Mouse (Mus musculus): ENCODE measurements at regions not wholly inside any gene's neighbourhood (a gene's known extent, or its start where the extent isn't known, plus 50 kb on each side); places are given as distances from the start of the nearest gene placed in this dataset.

DNA sequence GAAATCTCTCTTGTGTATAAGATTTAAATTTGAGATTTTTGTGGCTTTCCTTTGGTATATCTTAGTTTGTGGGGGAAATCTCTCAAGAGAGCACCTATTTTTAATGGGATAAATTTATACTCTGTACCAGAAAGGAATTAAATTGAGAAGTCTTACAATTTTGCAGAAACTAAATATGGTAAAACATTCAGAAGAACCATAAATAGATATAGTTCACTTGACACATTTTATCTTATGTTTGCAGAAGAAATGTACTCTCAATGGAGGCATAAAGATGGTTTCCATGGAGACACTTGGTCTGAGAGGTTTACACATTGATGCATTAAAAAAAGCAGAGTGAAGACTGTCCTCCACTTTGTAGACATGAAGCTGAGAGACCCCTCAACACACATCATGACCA lies 86.9 kb downstream of the Ndufa10 start:
- no peak overlapping the region for H3K4me3 ChIP-seq
- no peak overlapping the region for H3K4me2 ChIP-seq (replicated peaks)
- H3K9me3 ChIP-seq: no peaks in the 10 kb centered on the region
- no peaks in the 10 kb centered on the region for H3K27me3 ChIP-seq
- no peak overlapping the region for H3K27ac ChIP-seq
- H3K4me1 ChIP-seq: no peaks in the 10 kb centered on the region
- H3K36me3 ChIP-seq: no peaks in the 10 kb centered on the region
- no peak overlapping the region for H3K9ac ChIP-seq
- no peak for ATAC-seq (ENCODE audit: insufficient number of reproducible peaks, insufficient read depth, low FRiP score, low TSS enrichment)

DNA sequence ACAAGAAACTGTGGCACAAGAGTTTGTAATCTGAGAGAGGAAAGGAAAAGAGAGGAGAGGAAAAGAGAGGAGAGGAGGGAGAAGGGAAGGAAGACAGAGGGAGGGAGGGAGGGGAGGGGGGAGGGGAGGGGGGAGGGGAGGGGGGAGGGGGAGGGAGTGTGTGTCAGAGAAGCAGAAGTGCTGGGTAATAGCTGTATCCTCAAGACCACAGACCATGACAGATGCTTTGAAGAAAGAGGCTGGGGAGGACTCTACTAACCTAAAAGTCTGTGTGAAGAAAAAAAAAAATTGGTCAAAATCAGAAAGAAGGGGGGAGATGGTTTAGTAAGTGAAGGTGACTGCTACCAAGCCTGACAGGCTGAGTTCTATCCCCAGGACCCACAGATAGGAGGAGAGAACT lies 88.7 kb downstream of the Ndufa10 start:
- Histone ChIP-seq H3K27me3 (no peaks in the 10 kb centered on the region), H3K9me3 (no peaks in the 10 kb centered on the region), H3K9ac (no peak overlapping the region), H3K36me3 (no peaks in the 10 kb centered on the region), H3K4me1 (0 out of 2 replicates have a peak, but pooled peaks cover 6% of the 10 kb centered on the region), H3K4me2 (replicated peaks) (no peak overlapping the region), H3K27ac (no peak overlapping the region), H3K4me3 (no peak overlapping the region)
- ATAC-seq (ENCODE audit: insufficient number of reproducible peaks, insufficient read depth, low FRiP score, low TSS enrichment): no peak

GRCm38 (mm10) chr1:92383749-92384148 lies 89.9 kb downstream of the Ndufa10 start:
- WGBS: 50% methylated on average over 4 of the region's 4 CpGs
- ATAC-seq (ENCODE audit: insufficient number of reproducible peaks, insufficient read depth, low FRiP score, low TSS enrichment): no peak
- Histone ChIP-seq H3K4me1 (peaks cover 16% of the 10 kb centered on the region; the same call in 1 of the 2 replicates), H3K9me3 (no peaks in the 10 kb centered on the region), H3K27me3 (no peaks in the 10 kb centered on the region), H3K9ac (no peak overlapping the region), H3K27ac (peak overlapping the region; percentile 8; the same call in 1 of the 2 replicates), H3K4me3 (no peak overlapping the region), H3K36me3 (no peaks in the 10 kb centered on the region), H3K4me2 (replicated peaks) (no peak overlapping the region)

DNA sequence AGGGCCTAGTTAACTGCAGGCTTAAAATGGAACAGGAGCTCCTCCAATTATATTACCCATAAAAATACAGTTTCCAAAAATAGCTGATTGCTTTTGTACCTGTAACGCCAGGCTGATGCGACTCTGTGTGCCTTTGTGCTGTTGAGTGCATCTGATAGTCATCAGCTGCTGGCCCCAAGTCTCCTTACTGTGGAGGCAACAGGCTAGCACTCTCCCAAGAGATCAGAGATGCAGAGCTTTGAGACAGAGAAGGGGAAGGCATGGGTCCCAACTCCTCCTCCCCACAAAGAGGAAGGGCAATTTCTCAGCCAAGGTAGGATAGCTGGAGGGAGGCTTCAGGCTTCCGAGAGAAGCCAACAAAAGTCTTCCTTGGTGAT lies 94.2 kb downstream of the Ndufa10 start:
- Histone ChIP-seq H3K27me3 (no peaks in the 10 kb centered on the region), H3K4me2 (replicated peaks) (no peak overlapping the region; the same call in 1 of the 2 replicates), H3K9me3 (no peaks in the 10 kb centered on the region), H3K27ac (peak overlapping the region; percentile 84), H3K4me3 (no peak overlapping the region), H3K9ac (no peak overlapping the region), H3K36me3 (no peaks in the 10 kb centered on the region), H3K4me1 (peaks cover 32% of the 10 kb centered on the region; the same call in 1 of the 2 replicates)
- 32% methylated on average over 3 of the region's 3 CpGs for WGBS
- no peak for ATAC-seq (ENCODE audit: insufficient number of reproducible peaks, insufficient read depth, low FRiP score, low TSS enrichment)

DNA sequence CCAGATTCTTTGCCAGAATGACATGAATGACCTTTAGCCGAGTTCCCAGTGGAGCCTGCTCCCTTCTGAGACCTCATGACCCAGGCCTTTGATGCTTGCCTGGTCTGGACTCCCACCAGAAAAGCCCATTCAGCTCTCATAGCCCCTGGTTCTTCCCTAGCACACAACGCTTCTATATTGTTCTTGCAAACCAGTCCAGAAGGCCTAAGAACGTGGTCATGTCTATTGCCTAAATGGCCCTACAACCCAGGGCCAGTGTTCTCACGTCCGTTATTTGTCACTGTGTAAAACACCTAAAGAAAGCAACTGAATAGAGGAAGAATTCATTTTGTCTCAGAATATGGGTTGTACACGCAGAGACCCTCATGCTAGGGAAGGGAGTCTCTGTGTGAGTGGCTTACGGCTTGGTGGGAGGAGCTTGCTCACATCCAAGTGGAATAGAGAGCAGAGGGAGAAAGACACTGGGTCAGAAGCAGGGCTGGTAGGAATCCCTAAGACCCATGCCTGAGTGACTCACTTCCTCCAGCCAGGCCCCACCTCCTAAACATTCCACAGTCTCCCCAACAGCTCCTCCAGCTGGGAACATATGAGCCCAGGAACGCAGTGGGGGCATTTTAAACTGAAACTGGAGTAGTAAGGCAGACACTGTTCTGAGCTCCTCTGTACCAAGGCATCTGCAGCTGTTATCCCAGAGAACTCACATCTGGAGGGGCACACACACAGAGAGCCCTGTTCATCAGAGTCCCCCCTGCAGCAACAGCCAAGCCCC lies 94.7 kb downstream of the Ndufa10 start:
- H3K27me3 ChIP-seq: no peaks in the 10 kb centered on the region
- no peaks in the 10 kb centered on the region for H3K9me3 ChIP-seq
- peak; percentile 84 for ATAC-seq (ENCODE audit: insufficient number of reproducible peaks, insufficient read depth, low FRiP score, low TSS enrichment)
- H3K4me2 ChIP-seq (replicated peaks): no peak overlapping the region; the same call in 1 of the 2 replicates
- H3K9ac ChIP-seq: no peak overlapping the region
- H3K4me1 ChIP-seq: peaks cover 32% of the 10 kb centered on the region; the same call in 1 of the 2 replicates
- H3K4me3 ChIP-seq: no peak overlapping the region
- H3K27ac ChIP-seq: peak overlapping the region; percentile 84
- WGBS: 45% methylated on average over 8 of the region's 8 CpGs
- H3K36me3 ChIP-seq: no peaks in the 10 kb centered on the region

GRCm38 (mm10) chr1:92376456-92376855 lies 97.2 kb downstream of the Ndufa10 start:
- no peak overlapping the region for H3K9ac ChIP-seq
- H3K27ac ChIP-seq: no peak overlapping the region
- peaks cover 42% of the 10 kb centered on the region for H3K4me1 ChIP-seq
- no peaks in the 10 kb centered on the region for H3K27me3 ChIP-seq
- WGBS: 68% methylated on average over 4 of the region's 4 CpGs
- H3K4me2 ChIP-seq (replicated peaks): no peak overlapping the region
- no peak for ATAC-seq (ENCODE audit: insufficient number of reproducible peaks, insufficient read depth, low FRiP score, low TSS enrichment)
- no peaks in the 10 kb centered on the region for H3K36me3 ChIP-seq
- H3K9me3 ChIP-seq: no peaks in the 10 kb centered on the region
- no peak overlapping the region for H3K4me3 ChIP-seq

- peaks cover 25% of the 10 kb centered on the region for H3K4me1 ChIP-seq
- H3K27me3 ChIP-seq: no peaks in the 10 kb centered on the region
- WGBS: 77% methylated on average over 5 of the region's 5 CpGs
- no peaks in the 10 kb centered on the region for H3K9me3 ChIP-seq
- no peak overlapping the region for H3K4me3 ChIP-seq
- peak overlapping the region; percentile 25; the same call in 1 of the 2 replicates for H3K4me2 ChIP-seq (replicated peaks)
- H3K27ac ChIP-seq: peak overlapping the region; percentile 72; the same call in 1 of the 2 replicates
- no peaks in the 10 kb centered on the region for H3K36me3 ChIP-seq
- 0 out of 2 replicates have a peak, but pooled peaks have one; percentile 7 for ATAC-seq (ENCODE audit: insufficient number of reproducible peaks, insufficient read depth, low FRiP score, low TSS enrichment)
- no peak overlapping the region for H3K9ac ChIP-seq
These were observed 101.3 kb downstream of the Ndufa10 start for GRCm38 (mm10) chr1:92372222-92372990.

- Histone ChIP-seq H3K27me3 (no peaks in the 10 kb centered on the region), H3K4me3 (no peak overlapping the region), H3K36me3 (no peaks in the 10 kb centered on the region), H3K4me2 (replicated peaks) (peak overlapping the region; percentile 25; the same call in 1 of the 2 replicates), H3K9ac (no peak overlapping the region), H3K9me3 (no peaks in the 10 kb centered on the region), H3K27ac (peak overlapping the region; percentile 64; the same call in 1 of the 2 replicates), H3K4me1 (peaks cover 19% of the 10 kb centered on the region)
- peak; percentile 71; the same call in 1 of the 2 replicates for ATAC-seq (ENCODE audit: insufficient number of reproducible peaks, insufficient read depth, low FRiP score, low TSS enrichment)
- WGBS: 41% methylated on average over 11 of the region's 11 CpGs
These were observed 102.2 kb downstream of the Ndufa10 start for GRCm38 (mm10) chr1:92371357-92371981.

DNA sequence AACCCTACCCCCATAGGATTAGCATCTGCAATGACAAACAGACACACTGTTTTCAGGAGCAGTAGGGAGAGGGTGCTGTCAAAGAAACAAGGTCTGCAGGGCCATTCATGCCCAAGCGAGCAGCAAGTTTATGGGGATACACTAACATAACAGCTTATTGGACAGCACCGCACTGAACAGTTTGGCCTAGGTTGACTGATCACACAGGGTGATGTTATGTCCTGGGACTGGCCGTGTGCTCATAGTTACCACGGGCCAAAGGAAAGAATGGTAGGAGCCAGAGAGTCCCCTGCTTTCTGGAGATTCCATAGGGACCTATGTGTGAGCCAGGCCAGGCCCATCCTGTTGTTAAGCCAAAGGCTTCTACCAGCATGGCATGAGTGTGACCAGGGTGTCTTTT lies 102.8 kb downstream of the Ndufa10 start:
- Histone ChIP-seq H3K27ac (no peak overlapping the region), H3K4me3 (no peak overlapping the region)
- no peak for ATAC-seq (ENCODE audit: insufficient number of reproducible peaks, insufficient read depth, low FRiP score, low TSS enrichment)

DNA sequence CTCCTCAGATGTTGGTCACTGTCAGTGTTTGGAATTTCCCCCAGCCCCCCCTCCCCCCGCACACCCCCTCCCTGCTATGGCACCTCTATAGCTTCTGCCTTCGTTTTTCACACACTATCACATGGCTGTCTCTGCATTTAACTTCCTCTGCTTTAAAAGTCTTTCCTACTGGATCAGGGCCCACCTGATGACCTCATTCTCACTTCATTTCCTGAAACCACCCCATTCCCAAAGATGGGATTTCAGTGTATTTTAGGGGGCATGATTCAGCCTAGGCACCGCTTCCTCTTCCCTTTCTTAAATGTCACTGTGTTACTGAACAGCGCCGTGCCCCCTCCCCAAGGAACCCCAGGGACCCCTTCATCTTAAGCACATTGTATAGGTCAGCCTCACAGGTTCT lies 103.7 kb downstream of the Ndufa10 start:
- Histone ChIP-seq H3K4me3 (no peak overlapping the region), H3K36me3 (no peaks in the 10 kb centered on the region), H3K27ac (no peak overlapping the region), H3K4me2 (replicated peaks) (no peak overlapping the region), H3K9me3 (no peaks in the 10 kb centered on the region), H3K9ac (no peak overlapping the region), H3K27me3 (no peaks in the 10 kb centered on the region), H3K4me1 (peaks cover 16% of the 10 kb centered on the region)
- ATAC-seq (ENCODE audit: insufficient number of reproducible peaks, insufficient read depth, low FRiP score, low TSS enrichment): no peak
- 93% methylated on average over 5 of the region's 5 CpGs for WGBS

More for the DNA sequence above, 102.8 kb downstream of the Ndufa10 start:
- H3K27me3 ChIP-seq: no peaks in the 10 kb centered on the region
- H3K9me3 ChIP-seq: no peaks in the 10 kb centered on the region
- H3K4me2 ChIP-seq (replicated peaks): no peak overlapping the region
- H3K36me3 ChIP-seq: no peaks in the 10 kb centered on the region
- H3K9ac ChIP-seq: no peak overlapping the region
- peaks cover 16% of the 10 kb centered on the region for H3K4me1 ChIP-seq
- WGBS: 92% methylated on average over 4 of the region's 4 CpGs

- Histone ChIP-seq H3K4me3 (no peak overlapping the region), H3K36me3 (no peaks in the 10 kb centered on the region), H3K9me3 (no peaks in the 10 kb centered on the region), H3K4me1 (peaks cover 4% of the 10 kb centered on the region), H3K4me2 (replicated peaks) (no peak overlapping the region), H3K9ac (no peak overlapping the region), H3K27ac (no peak overlapping the region), H3K27me3 (no peaks in the 10 kb centered on the region)
- ATAC-seq (ENCODE audit: insufficient number of reproducible peaks, insufficient read depth, low FRiP score, low TSS enrichment): no peak
- 75% methylated on average over 5 of the region's 5 CpGs for WGBS
These were observed 107.4 kb downstream of the Ndufa10 start for GRCm38 (mm10) chr1:92366249-92366648.

Data from embryonic facial prominence, embryonic 12.5 days (tissue).